Mouse (Mus musculus) layer of hippocampus, postnatal 14 days (tissue): Measurements from ENCODE around the gene Abcf2. TPM values are rescaled to one million over a fixed set of nuclear protein-coding genes. Genes with fewer than 3 reads are reported as not detected.

ENCODE experiments used
- DNase-seq, 2 experiments: peaks; one replicate each; pipeline ENCODE4 v3.0.0; 2021 to 2022; ENCODE audit warnings: low spot score in 2 of 2, mixed read lengths in 1 of 2
- total RNA-seq, 2 experiments: library from RNA; stranded (reverse); gene quantifications; 2 replicates each; pipeline ENCODE4 v1.2.3; 2021

Abcf2 gene
- total RNA-seq, 2 experiments from 2014 or later, result 59.9 to 61.5 TPM

- DNase-seq, result no peak
Measured at GRCm38 (mm10) chr5:24602751-24603343, 25.6 kb upstream of the Abcf2 start.

GRCm38 (mm10) chr5:24601911-24602750 lies 24.9 kb upstream of the Abcf2 start:
- DNase-seq, result no peak

- DNase-seq, result no peak
Measured at GRCm38 (mm10) chr5:24601071-24601835, 24.0 kb upstream of the Abcf2 start.

- DNase-seq, result no peak
Measured at GRCm38 (mm10) chr5:24600236-24600635, 23.0 kb upstream of the Abcf2 start.

- no peak for DNase-seq
Measured at GRCm38 (mm10) chr5:24599137-24599536, 21.9 kb upstream of the Abcf2 start.

GRCm38 (mm10) chr5:24598570-24599006 lies 21.3 kb upstream of the Abcf2 start:
- DNase-seq, result no peak

GRCm38 (mm10) chr5:24597901-24598569 lies 20.8 kb upstream of the Abcf2 start:
- DNase-seq, result no peak

- DNase-seq, result peak; percentile 79 to 88
Measured at GRCm38 (mm10) chr5:24597221-24597728, 20.0 kb upstream of the Abcf2 start.

- DNase-seq, result peak; percentile 73 to 83
Measured at GRCm38 (mm10) chr5:24596519-24597171, 19.4 kb upstream of the Abcf2 start.

GRCm38 (mm10) chr5:24595786-24596380 lies 18.6 kb upstream of the Abcf2 start:
- peak in 1 of 2 experiments; percentile 28 for DNase-seq

- no peak for DNase-seq
Measured at GRCm38 (mm10) chr5:24595261-24595660, 18.0 kb upstream of the Abcf2 start.

- no peak for DNase-seq
Measured at GRCm38 (mm10) chr5:24594346-24594745, 17.1 kb upstream of the Abcf2 start.

- DNase-seq, result no peak
Measured at GRCm38 (mm10) chr5:24593928-24594327, 16.7 kb upstream of the Abcf2 start.

GRCm38 (mm10) chr5:24593230-24593629 lies 16.0 kb upstream of the Abcf2 start:
- no peak for DNase-seq

- DNase-seq, result peak in 1 of 2 experiments; percentile 9
Measured at GRCm38 (mm10) chr5:24592471-24593160, 15.3 kb upstream of the Abcf2 start.

GRCm38 (mm10) chr5:24591796-24592470 lies 14.7 kb upstream of the Abcf2 start:
- peak in 1 of 2 experiments; percentile 20 for DNase-seq

- DNase-seq, result no peak
Measured at GRCm38 (mm10) chr5:24591268-24591721, 14.0 kb upstream of the Abcf2 start.
